Mouse (Mus musculus) adrenal gland (tissue): ENCODE measurements around the gene Tlx1.

Source experiments
- intact Hi-C: fragments of 180-260 bp; cut with DNase I; formaldehyde crosslinking; loops from one replicate; pipeline ENCODE4 v1.15.1; 2025
- long read RNA-seq, 2 experiments: library from polyadenylated mRNA; unstranded; transcript quantifications; one replicate each; pipeline ENCODE4 v2.0.0; 2020; ENCODE audit warnings: borderline replicate concordance in 1 of 2; ENCODE audit not compliant: insufficient replicate concordance in 1 of 2

Gene Tlx1
- long read RNA-seq, experiment 1, result 0 reads
- long read RNA-seq, experiment 2, result 0 reads

GRCm38 (mm10) chr19:45150490-45151181 is at the start of gene Tlx1:
Gene Tlx1 (plus strand): TSS chr19:45150680.
- intact Hi-C loops, result no loop called here

GRCm38 (mm10) chr19:45105591-45105990 is 44.9 kb upstream of the Tlx1 start:
- intact Hi-C loops, result no loop called here

GRCm38 (mm10) chr19:45106689-45107088 is 43.8 kb upstream of the Tlx1 start:
- intact Hi-C loops, result no loop called here

- intact Hi-C loops, result no loop called here
Measured at GRCm38 (mm10) chr19:45110681-45111080, 39.8 kb upstream of the Tlx1 start.

- intact Hi-C loops, result no loop called here
Measured at GRCm38 (mm10) chr19:45112444-45112843, 38.0 kb upstream of the Tlx1 start.

- intact Hi-C loops, result no loop called here
Measured at GRCm38 (mm10) chr19:45113791-45114460, 36.6 kb upstream of the Tlx1 start.

- intact Hi-C loops, result no loop called here
Measured at GRCm38 (mm10) chr19:45114772-45115171, 35.7 kb upstream of the Tlx1 start.

GRCm38 (mm10) chr19:45116798-45117197 is 33.7 kb upstream of the Tlx1 start:
- intact Hi-C loops, result loop anchor here (2.0 kb wide), 1 partner anchor 44 kb away; no protein-coding TSS in a partner anchor

GRCm38 (mm10) chr19:45131966-45132628 is 18.4 kb upstream of the Tlx1 start:
- intact Hi-C loops, result no loop called here

GRCm38 (mm10) chr19:45142531-45142930 is 7.9 kb upstream of the Tlx1 start:
- intact Hi-C loops, result no loop called here

GRCm38 (mm10) chr19:45143214-45143895 is 7.1 kb upstream of the Tlx1 start:
- intact Hi-C loops, result no loop called here

- intact Hi-C loops, result no loop called here
Measured at GRCm38 (mm10) chr19:45147071-45147470, 3.4 kb upstream of the Tlx1 start.

GRCm38 (mm10) chr19:45151361-45152182 is 1.1 kb downstream of the Tlx1 start:
- intact Hi-C loops, result no loop called here

- intact Hi-C loops, result no loop called here
Measured at GRCm38 (mm10) chr19:45152183-45152650, 1.7 kb downstream of the Tlx1 start.

GRCm38 (mm10) chr19:45153311-45154058 is 3.0 kb downstream of the Tlx1 start:
- intact Hi-C loops, result no loop called here

GRCm38 (mm10) chr19:45154059-45154386 is 3.5 kb downstream of the Tlx1 start:
- intact Hi-C loops, result no loop called here

- intact Hi-C loops, result no loop called here
Measured at GRCm38 (mm10) chr19:45154521-45154920, 4.0 kb downstream of the Tlx1 start.

- intact Hi-C loops, result no loop called here
Measured at GRCm38 (mm10) chr19:45155141-45155790, 4.8 kb downstream of the Tlx1 start.

- intact Hi-C loops, result no loop called here
Measured at GRCm38 (mm10) chr19:45155791-45156186, 5.3 kb downstream of the Tlx1 start.

- intact Hi-C loops, result no loop called here
Measured at GRCm38 (mm10) chr19:45156381-45156780, 5.9 kb downstream of the Tlx1 start.
